Mouse (Mus musculus): ENCODE data around the gene Coq2. TPM values are rescaled to one million over a fixed set of nuclear protein-coding genes. Genes with fewer than 3 reads are reported as not detected.

Coq2 gene
- total and polyA plus RNA-seq, 3 experiments: 35.4 to 56.1 TPM; not detected in 1

DNA sequence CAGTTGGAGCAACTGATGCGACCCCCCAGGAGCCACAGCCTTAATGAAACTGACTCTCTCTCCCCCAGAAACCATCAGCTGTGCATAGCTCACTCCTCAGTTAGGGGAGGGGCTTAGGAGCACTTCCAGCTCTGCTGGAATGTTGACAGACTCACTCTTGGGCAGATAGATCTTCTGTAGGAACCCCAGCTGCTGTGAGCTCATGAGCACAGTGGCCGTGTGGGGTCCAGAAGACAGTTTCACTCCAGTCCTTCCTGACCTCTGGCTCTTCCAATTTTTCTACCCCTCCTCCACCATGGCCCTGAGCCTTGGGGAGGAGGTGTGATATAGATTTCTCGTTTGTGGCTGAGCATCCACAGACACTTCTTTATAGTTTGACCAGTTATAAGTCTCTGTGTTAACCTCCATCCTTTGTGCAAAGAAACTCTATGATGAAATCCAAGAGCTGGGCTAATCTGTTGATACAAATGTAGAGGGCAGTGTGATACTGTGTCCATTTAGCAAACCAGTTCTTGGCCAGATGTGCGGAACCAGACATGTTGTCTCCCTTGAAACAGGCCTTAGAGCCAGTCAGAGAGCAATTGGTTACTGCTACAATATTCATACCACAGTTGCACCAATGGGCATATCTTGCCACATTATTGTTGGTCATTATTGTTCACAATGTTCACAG is 67.7 kb downstream of the Coq2 start:
- peaks cover 0 to 7% of the 10 kb centered on the region in 2 experiments; a peak in 1 of 4 replicates for H3K4me1 ChIP-seq (ENCODE audit: control insufficient read depth in 1 of 2, insufficient read depth in 2 of 2, low read length in 2 of 2)
- H3K9me3 ChIP-seq (replicated peaks; ENCODE audit: insufficient read depth, low read length): no peaks in the 10 kb centered on the region
- peaks cover 0 to 6% of the 10 kb centered on the region in 2 experiments; a peak in 2 of 4 replicates for H3K36me3 ChIP-seq (ENCODE audit: control insufficient read depth in 1 of 2, insufficient read depth in 2 of 2, low read length in 2 of 2)
- H3K27ac ChIP-seq (ENCODE audit: control insufficient read depth, low read depth, low read length): no peak overlapping the region
- DNase-seq (ENCODE audit: low read depth, low spot score): no peak
- no peak overlapping the region for H3K9ac ChIP-seq (ENCODE audit: control insufficient read depth, low read depth, low read length, poor library complexity, severe bottlenecking)
- no peak overlapping the region for H3K4me3 ChIP-seq (ENCODE audit: control insufficient read depth in 1 of 2, insufficient read depth in 1 of 2, low read depth in 2 of 2, low read length in 2 of 2)
- no peak for TF ChIP-seq MYC (IDR thresholded peaks at IDR 0.05; ENCODE audit: low read depth, low read length)
- TF ChIP-seq MXI1 (IDR thresholded peaks at IDR 0.05; ENCODE audit: low read depth, low read length): no peak
- no peak for TF ChIP-seq SMC3 (IDR thresholded peaks at IDR 0.05; ENCODE audit: low read depth, low read length)
- no peak for TF ChIP-seq ZMIZ1 (IDR thresholded peaks at IDR 0.05; ENCODE audit: low read depth, low read length)
- no peak for TF ChIP-seq MYB (IDR thresholded peaks at IDR 0.05; ENCODE audit: low read depth, low read length)
- no peak for TF ChIP-seq ZNF384 (IDR thresholded peaks at IDR 0.05; ENCODE audit: low read depth, low read length)
- no peak for TF ChIP-seq MEF2A (IDR thresholded peaks at IDR 0.05; ENCODE audit: extremely low read depth, insufficient replicate concordance, low read depth, low read length, poor library complexity, severe bottlenecking)
- TF ChIP-seq ZC3H11A (IDR thresholded peaks at IDR 0.05; ENCODE audit: low read depth, low read length): no peak
- TF ChIP-seq MAFK (IDR thresholded peaks at IDR 0.05; ENCODE audit: borderline replicate concordance, low read depth, low read length): no peak
- TF ChIP-seq MAX (IDR thresholded peaks at IDR 0.05; ENCODE audit: low read length): no peak
- TF ChIP-seq RCOR1 (IDR thresholded peaks at IDR 0.05; ENCODE audit: low read depth, low read length): no peak
- TF ChIP-seq USF1 (IDR thresholded peaks at IDR 0.05; ENCODE audit: low read depth, low read length): no peak
- no peaks in the 10 kb centered on the region for H3K79me2 ChIP-seq (ENCODE audit: control insufficient read depth, insufficient read depth, low read length, poor library complexity)
- 0 out of 4 replicates have a peak, but pooled peaks cover 0 to 1% of the 10 kb centered on the region in 2 experiments for H3K27me3 ChIP-seq (ENCODE audit: control insufficient read depth in 1 of 2, insufficient read depth in 2 of 2, low read length in 2 of 2)

GRCm38 (mm10) chr5:100605828-100606229 is 69.1 kb downstream of the Coq2 start:
- H3K4me1 ChIP-seq (ENCODE audit: control insufficient read depth in 1 of 2, insufficient read depth in 2 of 2, low read length in 2 of 2): peaks cover 4 to 12% of the 10 kb centered on the region in 2 experiments; a peak in 3 of 4 replicates
- H3K27me3 ChIP-seq (ENCODE audit: control insufficient read depth in 1 of 2, insufficient read depth in 2 of 2, low read length in 2 of 2): 0 out of 4 replicates have a peak, but pooled peaks cover 0 to 1% of the 10 kb centered on the region in 2 experiments
- no peak overlapping the region for H3K4me3 ChIP-seq (ENCODE audit: control insufficient read depth in 1 of 2, insufficient read depth in 1 of 2, low read depth in 2 of 2, low read length in 2 of 2)
- H3K9ac ChIP-seq (ENCODE audit: control insufficient read depth, low read depth, low read length, poor library complexity, severe bottlenecking): no peak overlapping the region
- H3K36me3 ChIP-seq (ENCODE audit: control insufficient read depth in 1 of 2, insufficient read depth in 2 of 2, low read length in 2 of 2): peaks cover 0 to 13% of the 10 kb centered on the region in 2 experiments; a peak in 2 of 4 replicates
- no peaks in the 10 kb centered on the region for H3K9me3 ChIP-seq (replicated peaks; ENCODE audit: insufficient read depth, low read length)
- no peak overlapping the region for H3K27ac ChIP-seq (ENCODE audit: control insufficient read depth, low read depth, low read length)
- DNase-seq (ENCODE audit: low read depth, low spot score): no peak
- H3K79me2 ChIP-seq (ENCODE audit: control insufficient read depth, insufficient read depth, low read length, poor library complexity): no peaks in the 10 kb centered on the region
- TF ChIP-seq KAT2A (conservative IDR thresholded peaks at IDR 0.05; ENCODE audit: low read depth, low read length) (no peak), RAD21 (IDR thresholded peaks at IDR 0.05; ENCODE audit: low read depth, low read length) (no peak), MYC (IDR thresholded peaks at IDR 0.05; ENCODE audit: low read depth, low read length) (no peak), TBP (IDR thresholded peaks at IDR 0.05; ENCODE audit: low read depth, low read length) (no peak), ZNF384 (IDR thresholded peaks at IDR 0.05; ENCODE audit: low read depth, low read length) (no peak), POLR2AphosphoS5 (IDR thresholded peaks at IDR 0.05; ENCODE audit: borderline replicate concordance, low read depth, low read length) (no peak), GABPA (IDR thresholded peaks at IDR 0.05; ENCODE audit: low read depth, low read length) (no peak), ETS1 (IDR thresholded peaks at IDR 0.05; ENCODE audit: low read depth, low read length) (no peak), RCOR1 (IDR thresholded peaks at IDR 0.05; ENCODE audit: low read depth, low read length) (no peak), ZKSCAN1 (IDR thresholded peaks at IDR 0.05; ENCODE audit: low read depth, low read length) (no peak), E2F4 (IDR thresholded peaks at IDR 0.05; ENCODE audit: borderline replicate concordance, low read depth, low read length) (no peak), NRF1 (IDR thresholded peaks at IDR 0.05; ENCODE audit: insufficient read depth, low read depth, low read length, poor library complexity, severe bottlenecking) (no peak), MYB (IDR thresholded peaks at IDR 0.05; ENCODE audit: low read depth, low read length) (no peak), USF1 (IDR thresholded peaks at IDR 0.05; ENCODE audit: low read depth, low read length) (no peak), MAX (IDR thresholded peaks at IDR 0.05; ENCODE audit: low read length) (no peak), HCFC1 (IDR thresholded peaks at IDR 0.05; ENCODE audit: low read depth, low read length) (no peak)
